Mouse (Mus musculus) yolk sac, embryonic 10.5 days (tissue): ENCODE results near the gene Taf4.

Source experiments
- DNase-seq: peaks from one replicate; pipeline ENCODE4 v3.0.0-alpha.2; 2017; ENCODE audit warnings: low spot score

Taf4 gene

GRCm38 (mm10) chr2:179976628-179977343 lies at the start of gene Taf4:
TSS of gene Taf4 (minus strand) at chr2:179976646.
- DNase-seq, result peak; percentile 92

DNA sequence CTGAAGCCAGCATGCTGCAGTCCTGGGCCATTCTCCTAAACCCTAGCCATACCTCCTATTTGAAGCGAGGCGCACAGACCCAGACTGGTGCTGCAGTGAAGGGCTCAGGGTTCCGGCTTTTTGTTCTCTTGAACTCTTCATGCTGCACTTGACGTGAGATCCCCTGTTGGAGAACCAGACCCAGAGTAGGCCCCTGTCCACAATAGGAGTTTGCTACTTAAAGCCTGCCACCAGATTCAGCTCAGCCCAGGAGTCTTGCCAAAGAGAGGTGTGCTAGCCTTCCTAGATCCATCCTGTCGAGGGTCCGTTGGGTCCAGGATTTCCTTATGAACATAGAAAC lies 49.4 kb upstream of the Taf4 start:
- no peak for DNase-seq

- no peak for DNase-seq
These were observed 48.9 kb upstream of the Taf4 start for GRCm38 (mm10) chr2:180025135-180025860.

DNA sequence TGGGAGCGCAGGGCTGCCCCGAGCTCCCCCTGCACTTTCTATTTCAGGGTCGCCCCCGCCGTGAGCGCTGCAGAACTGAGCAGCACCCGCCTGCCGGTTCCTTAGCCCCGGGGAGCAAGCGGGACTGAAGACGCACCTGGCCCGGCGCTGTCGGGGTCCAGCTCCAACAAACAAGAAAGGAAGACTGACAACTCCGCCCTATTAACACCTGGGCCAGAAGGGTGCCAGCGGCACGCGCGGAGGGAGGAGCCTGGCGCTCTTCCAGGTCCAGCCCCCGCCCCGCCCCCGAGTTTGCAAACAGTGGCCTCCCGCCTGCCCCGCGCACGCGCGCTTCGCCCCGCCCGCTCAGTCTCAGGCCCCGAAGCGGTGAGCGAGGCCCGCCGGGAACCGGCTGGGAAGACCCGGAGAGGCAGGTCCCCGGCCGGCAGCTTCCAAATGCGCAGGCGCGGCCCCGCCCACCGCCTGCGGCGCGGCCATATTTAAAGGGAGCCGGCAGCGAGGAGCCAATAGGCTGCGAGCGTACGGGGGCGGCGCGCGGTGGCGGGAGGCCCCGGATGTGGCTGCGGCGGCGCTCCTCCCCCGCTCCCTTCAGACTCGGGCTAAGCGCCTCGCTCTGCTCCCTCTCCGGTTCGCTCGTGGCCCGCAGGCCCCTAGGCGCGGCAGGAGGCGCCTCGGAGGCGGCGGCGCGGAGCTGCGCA lies 48.1 kb upstream of the Taf4 start, which contains the start of gene Lsm14b:
Gene Lsm14b, plus strand, starts transcription at position 587 of the 698 bp plus-strand sequence.
- peak; percentile 99 for DNase-seq

DNA sequence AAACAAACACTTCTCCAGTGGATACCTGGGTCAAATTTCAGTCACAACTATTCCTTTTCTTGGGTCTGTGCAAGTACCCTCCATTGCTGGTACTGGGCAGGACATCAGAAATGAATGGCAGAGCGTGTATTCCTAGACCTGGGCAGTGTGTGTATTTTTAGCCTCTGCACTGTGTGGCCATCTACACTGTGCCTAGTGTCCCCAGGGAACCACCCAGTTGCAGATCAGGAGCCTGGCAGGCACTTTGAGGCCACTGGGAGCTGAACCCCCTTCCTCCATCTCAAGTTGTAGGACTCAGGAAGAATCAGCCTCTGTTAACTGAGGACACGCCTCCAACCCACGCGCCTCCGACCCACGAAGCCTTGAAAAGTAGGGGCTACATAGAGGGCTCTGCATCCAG lies 46.3 kb upstream of the Taf4 start:
- DNase-seq, result no peak

DNA sequence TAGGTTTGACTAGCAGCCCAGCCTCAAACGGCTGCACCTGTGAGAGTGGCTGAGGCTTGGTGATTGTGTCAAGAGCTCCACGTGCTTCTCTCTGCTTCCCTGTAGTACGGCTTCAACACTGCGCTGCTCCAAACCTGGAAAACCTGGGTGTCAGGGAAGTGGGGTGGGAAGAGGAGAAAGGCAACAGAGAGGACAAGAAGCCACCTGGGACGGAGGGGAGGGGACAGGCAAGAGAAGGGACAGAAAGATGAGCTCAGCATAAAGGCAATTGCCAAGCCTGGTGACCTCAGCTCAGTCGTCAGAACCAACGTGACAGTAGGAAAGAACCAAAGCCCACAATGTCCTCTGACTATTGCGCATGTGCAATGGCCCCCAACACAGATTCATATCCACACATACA lies 44.5 kb upstream of the Taf4 start:
- DNase-seq, result no peak

GRCm38 (mm10) chr2:180020091-180020661 lies 43.7 kb upstream of the Taf4 start:
- DNase-seq, result no peak

GRCm38 (mm10) chr2:180018573-180018972 lies 42.1 kb upstream of the Taf4 start:
- no peak for DNase-seq

DNA sequence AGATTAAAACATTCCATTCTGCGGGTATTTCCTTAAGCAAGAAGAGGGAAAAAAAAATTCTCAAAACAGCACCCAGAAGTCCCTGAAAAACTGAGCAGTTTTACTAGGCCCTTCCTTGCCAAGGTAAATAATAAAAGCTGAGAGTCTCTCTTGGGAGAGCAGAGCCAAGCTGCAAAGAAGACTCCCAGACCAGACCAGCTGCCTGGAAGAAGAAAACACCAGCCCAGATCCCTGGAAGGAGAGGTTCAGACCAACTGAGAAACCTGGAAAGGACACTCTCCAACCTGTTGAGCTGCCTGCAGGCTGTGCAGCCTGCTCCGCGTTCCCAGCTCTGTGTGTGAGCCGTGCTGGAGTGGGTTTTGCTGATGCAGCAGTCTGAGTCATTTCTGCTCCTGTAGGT lies 41.2 kb upstream of the Taf4 start:
- no peak for DNase-seq

DNA sequence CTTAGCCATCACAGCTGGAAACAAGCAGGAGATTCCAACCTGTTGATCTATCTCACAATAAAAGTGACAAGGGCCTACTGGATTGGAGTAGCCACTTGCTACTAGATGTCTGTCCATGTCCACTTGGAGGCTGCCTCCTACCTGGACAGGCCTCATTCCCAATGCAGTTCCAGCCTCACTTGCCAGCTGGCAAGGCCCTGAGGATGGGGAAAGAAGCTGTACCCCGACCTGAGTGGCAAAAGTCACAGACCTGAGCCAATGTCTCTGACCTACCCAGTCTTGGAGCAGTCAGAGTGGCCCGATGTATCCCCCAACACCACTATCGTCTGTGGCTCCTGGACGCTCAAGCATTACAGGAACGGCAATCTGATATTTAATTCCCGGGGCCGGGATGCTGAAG lies 37.2 kb upstream of the Taf4 start:
- DNase-seq, result no peak

- no peak for DNase-seq
These were observed 34.9 kb upstream of the Taf4 start for GRCm38 (mm10) chr2:180011370-180011769.

DNA sequence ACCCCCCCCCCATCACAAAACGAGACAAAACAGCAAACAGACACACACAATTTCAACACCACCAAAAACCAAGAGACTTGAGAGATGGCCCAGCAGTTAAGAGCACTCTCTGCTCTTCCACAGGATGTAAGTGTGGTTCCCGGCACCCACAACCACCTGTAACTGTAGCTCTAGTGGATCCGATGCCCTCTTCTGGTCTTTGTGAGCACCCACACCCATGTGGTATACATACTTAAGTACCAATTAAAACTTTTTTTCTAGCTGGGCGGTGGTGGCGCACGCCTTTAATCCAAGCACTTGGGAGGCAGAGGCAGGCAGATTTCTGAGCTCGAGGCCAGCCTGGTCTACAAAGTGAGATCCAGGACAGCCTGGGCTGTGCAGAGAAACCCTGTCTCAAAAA lies 34.2 kb upstream of the Taf4 start:
- DNase-seq, result no peak

- no peak for DNase-seq
These were observed 30.0 kb upstream of the Taf4 start for GRCm38 (mm10) chr2:180006352-180007017.

DNA sequence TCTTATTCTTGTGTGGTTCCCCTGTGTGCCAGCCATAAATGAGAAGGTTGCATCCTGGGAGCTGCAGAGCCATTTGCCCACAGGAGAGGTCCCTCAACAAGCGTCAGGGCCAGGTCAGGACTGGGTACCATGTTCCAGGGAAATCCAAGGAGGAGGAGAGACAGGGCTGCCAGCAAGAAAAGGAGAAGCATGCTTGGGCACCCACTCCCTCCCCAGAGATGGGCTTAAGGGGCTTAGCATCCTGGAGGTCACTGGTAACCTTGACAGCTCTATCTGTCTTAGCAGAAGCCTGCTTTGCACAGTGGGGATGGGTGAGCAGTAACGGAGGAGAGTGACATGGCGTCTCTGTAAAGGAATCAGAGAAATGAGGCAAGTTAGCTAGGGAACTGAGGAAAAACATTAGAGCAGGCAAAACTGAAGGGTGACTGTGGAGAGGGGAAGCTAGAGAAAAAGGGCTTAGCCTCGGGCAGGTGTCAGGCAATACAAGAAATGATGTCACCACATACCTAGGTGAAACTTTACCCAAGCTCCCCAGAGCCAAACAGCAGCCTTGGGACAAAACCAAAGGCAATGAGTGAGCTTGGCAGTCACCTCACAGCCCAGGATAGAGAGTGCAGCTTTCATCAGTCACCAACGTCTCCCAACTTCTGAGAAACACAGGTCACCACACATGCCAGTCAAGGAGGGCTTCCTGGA lies 29.4 kb upstream of the Taf4 start:
- DNase-seq, result no peak

GRCm38 (mm10) chr2:180001635-180002034 lies 25.2 kb upstream of the Taf4 start:
- DNase-seq, result no peak

GRCm38 (mm10) chr2:179998431-179998830 lies 22.0 kb upstream of the Taf4 start:
- no peak for DNase-seq

DNA sequence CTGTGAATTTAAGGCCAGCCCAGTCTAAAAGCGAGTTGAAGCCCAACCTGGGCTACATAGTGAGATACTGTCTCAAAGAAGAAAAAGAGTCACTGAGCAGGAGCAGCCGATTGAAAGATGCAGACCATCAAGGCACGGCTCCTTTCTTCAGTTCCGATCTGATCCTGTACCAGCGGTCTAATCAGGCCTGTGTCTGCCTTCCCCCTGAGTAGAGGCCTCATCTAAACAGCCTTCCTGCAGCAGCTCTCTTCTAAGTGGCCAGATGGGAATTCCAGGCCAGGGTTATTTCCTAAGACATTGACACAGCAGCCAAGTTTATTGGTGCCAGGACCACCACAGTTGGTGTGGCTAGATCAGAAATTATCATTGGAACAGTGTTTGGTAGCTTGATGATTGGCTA lies 16.6 kb upstream of the Taf4 start:
- no peak for DNase-seq

DNA sequence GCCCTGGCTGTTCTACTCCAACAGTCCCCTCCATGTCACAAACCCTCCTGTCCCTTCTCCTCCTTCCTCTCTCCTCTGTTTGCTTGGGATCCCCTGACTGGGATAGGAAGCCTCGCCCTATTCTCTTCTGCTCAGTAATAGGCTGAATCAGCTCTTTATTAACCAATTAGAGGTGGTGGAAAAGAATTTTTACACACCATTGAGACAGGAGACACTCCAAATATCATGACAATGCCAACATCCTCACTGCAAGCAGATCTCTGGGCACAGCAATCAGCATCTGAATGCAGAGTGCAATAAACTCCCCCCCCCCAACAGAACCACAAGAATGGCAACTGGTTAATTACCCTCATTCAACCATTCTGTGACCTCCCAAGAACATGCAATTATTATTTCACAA lies 12.7 kb upstream of the Taf4 start:
- no peak for DNase-seq

DNA sequence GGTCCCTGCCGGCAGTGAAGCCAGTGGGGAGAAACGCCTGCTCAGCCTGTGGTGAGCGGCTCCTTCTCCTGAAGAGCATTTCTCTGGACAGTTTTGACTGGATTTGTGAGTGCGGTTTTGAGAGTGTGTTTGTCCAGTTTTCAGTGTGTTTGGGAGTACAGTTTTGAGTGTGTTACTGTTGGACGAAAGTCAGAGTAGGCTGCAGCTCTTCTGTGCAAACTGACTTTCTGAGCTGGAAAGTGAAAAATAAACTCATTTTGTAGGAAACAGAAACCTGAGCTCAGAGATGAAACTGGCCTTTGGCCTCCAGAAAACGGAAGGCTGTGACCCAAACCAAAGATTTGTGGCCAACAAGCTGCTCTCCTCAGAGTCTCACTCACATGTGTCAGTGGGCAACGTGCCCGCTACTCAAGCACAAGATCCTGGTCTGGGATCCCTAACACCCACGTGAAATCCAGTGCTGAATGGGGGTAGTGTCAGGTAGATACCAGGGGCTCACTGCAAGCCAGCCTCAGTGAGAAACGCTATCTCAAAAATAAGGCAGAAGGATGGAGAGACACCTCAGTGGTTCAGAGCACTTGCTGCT lies 10.1 kb upstream of the Taf4 start:
- DNase-seq, result no peak

DNA sequence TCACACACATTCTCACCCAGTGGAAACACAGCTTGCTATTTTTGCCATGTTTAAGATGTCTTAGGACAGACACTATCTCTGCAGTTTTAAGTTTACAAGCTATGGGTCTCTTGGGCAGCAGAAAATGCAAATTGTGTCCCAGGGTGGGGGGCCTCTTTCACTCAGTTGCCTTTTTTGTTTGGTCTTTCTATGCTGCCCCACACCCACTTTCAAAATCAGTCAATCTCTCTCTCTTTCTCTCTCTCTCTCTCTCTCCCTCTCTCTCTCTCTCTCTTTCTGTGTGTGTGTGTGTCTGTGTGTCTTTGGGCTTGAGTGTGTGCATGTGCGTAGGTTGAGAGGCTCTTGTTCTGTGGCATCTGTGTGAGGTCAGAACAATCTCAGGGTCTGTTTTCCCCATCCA lies 9.2 kb upstream of the Taf4 start:
- DNase-seq, result no peak

DNA sequence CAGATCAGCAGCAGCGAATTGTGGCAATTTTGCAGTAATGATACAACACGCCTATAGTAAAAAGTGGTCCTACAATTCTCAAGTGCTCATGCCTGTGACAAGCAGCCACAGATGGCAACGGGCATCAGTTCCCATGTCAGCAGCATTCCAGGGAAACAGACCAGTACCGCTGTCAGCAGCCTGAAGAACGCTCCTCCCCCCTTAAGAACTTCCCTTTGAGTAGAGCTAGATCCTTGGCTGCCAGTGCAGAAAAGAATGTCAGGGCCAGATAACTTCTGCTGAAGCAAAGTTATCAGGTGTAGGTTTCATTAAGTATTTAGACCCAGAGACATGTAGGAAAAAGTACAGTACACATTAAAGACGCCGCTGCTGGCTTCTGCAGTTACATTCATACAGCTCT lies 8.4 kb upstream of the Taf4 start:
- DNase-seq, result no peak
